Mouse (Mus musculus) adrenal gland (tissue): ENCODE measurements around the gene Fam181b.

Experiments
- intact Hi-C: fragments of 180-260 bp; cut with DNase I; formaldehyde crosslinking; loops from one replicate; pipeline ENCODE4 v1.15.1; 2025
- long read RNA-seq, 2 experiments: library from polyadenylated mRNA; unstranded; transcript quantifications; one replicate each; pipeline ENCODE4 v2.0.0; 2020; ENCODE audit warnings: borderline replicate concordance in 1 of 2; ENCODE audit not compliant: insufficient replicate concordance in 1 of 2

Gene Fam181b
- long read RNA-seq, experiment 1, partial matches to known transcripts: 0 of 4 reads
- long read RNA-seq, experiment 1, other reads (novel, unspliced or antisense): 0 of 4 reads
- long read RNA-seq, experiment 2, transcript Fam181b-201 (1 exons, 2,003 nt): major isoform, 10 of 10 reads
- long read RNA-seq, experiment 2, partial matches to known transcripts: 0 of 10 reads
- long read RNA-seq, experiment 2, other reads (novel, unspliced or antisense): 0 of 10 reads

DNA sequence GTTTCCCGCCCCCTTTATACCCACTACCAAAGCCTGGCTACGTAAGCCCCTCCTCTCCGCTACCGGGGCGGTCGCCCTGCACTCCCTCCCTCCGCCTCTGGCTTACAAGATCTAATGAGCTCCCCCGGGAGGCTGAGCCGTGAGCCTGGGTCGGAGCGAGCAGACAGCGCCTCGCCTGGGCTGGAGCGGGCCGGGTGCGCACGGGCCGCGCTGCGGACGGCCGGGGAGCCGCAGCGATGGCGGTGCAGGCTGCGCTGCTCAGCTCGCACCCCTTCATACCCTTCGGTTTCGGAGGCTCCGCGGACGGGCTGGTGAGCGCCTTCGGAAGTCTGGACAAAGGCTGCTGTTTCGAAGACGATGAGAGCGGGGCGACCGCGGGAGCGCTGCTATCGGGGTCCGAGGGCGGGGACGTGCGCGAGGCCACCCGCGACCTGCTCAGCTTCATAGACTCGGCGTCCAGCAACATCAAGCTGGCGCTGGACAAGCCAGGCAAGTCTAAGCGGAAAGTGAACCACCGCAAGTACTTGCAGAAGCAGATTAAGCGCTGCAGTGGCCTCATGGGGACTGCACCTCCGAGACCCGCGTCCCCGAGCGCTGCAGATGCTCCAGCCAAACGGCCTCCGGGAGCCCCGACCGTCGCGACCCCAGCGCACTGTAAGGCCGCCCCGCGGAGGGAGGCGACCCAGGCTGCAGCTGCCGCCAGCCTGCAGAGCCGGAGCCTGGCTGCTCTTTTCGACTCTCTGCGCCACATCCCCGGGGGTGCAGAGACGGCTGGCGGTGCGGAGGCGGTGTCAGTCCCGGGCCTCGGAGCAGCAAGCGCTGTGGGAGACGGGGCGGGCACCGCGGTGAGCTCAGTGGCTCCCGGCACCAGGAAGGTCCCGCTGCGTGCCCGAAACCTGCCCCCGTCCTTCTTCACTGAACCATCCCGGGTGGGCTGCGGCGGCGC is at the start of gene Fam181b:
Fam181b (plus strand) TSS at position 81 of the 946 bp plus-strand sequence.
- intact Hi-C loops: no loop called here

DNA sequence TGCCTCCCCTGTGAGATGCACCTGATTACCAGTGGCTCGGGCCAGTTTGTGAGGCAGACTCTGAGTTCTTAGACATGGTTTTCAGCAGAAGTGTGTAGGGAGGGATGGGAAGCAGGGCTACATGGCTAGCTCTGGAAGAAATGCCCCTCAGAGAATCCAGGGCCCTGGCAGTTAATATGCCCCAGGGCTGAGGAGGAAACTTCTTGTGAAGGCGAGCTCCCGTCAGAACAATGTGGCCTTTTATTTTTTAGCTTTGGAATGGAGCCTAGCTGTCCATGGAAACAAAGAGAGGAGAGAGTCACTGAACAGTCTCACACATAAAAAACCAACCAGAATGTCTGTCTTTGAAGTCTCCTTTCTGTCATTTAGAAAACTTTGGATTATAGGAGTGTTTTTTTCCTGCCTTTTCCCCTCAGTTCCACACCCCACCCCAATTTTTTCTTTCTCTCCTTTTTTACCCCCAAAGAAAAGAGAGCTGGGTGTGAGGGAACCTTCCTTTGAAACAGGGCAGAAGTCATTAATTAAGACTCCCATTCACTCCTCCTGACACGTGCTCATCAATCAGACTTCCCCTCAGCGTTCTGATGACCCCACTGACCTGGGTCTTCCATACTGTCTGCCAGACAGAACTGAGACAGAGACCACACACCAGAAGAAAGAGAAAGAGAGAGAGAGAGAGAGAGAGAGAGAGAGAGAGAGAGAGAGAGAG is 41.7 kb upstream of the Fam181b start:
- intact Hi-C loops: no loop called here

DNA sequence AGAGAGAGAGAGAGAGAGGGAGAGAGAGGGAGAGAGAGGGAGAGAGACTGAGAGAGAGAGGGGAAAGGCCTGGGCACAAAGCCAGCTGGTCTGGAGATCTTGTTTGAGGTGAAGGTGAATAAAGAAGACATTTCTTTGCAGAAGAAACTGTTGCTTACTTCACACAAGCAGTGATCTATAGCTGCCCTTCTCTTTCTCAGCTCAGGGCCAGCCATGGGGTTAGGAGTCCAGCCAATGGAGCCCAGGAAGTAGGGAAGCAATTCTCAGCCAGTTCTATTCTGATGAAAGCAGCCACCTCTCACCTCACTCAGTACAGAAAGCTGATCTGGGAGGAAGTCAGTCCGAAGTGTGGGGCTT is 41.2 kb upstream of the Fam181b start:
- intact Hi-C loops: no loop called here

DNA sequence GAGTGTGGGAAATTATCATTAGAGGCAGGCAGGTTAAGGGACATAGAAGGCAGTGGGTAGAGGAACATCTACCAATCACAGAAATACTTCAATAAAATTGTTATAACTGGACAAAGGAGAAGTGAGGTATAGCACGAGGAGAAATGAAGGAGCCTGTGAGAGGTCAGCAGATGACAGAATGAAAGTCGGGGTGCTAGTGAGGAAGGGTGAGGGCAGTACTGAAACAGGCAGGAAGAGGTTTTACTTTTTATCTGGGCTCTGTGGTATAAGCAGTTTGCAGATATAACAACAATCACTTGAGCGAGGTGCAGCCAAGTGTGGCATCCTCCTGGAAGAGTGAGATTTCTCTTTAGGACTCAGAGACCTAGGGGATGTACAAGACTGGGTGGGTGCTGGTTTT is 40.1 kb upstream of the Fam181b start:
- intact Hi-C loops: no loop called here

DNA sequence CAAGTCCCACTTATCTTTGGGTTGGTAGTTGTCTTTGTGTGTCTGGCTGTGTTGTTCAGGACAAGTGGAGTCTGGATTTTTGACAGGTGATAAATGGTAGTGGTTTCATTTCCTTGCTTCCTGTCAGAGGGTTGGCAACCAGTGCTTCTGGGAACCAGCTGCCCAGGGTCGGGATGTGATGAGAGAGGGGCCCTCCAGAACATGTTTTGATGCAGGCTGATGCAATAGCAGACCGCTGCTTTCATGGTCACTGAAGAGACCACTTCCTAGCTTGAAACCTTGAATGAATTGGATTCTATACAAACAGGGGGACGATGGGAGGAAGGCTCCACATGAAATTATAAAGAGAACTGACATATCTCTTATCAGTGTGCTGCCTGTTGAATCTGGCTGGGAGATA is 35.3 kb upstream of the Fam181b start:
- intact Hi-C loops: no loop called here

DNA sequence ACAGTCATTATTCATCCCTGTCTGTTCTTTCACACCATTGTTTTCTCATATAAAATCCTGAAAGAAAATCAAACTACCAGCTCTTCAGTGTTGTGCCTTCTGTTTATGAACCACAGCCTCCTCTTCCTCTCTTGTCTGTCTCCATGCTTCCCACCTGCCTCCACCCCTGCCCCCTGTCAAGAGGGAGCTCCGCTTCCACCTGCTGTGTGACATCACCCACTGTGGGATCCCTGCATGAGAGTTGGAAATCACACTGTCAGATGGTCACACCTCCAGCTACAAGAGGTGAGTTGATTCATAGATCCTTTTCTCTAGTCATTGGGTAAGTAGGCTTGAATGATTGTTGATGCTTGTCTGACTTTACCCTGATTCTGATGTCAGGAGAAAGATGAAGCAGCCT is 34.9 kb upstream of the Fam181b start:
- intact Hi-C loops: no loop called here

DNA sequence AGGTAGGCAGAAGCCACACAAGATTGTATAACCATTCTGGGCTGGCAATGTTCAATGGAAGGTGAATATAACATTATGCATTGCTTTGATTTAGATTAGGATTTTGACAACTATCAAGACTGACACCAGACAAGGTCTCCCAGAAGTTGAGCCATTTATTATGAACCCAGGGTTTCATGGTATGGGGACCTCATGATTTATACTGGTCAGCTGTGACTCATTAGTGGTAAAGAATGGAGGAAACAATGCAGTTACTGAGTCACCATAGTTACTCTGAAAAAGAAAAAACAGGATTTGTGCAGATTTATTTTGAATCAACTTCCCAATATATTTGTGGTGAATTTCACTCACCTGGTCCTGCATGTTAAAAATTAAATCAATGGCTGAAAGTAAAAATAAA is 18.8 kb upstream of the Fam181b start:
- intact Hi-C loops: no loop called here

DNA sequence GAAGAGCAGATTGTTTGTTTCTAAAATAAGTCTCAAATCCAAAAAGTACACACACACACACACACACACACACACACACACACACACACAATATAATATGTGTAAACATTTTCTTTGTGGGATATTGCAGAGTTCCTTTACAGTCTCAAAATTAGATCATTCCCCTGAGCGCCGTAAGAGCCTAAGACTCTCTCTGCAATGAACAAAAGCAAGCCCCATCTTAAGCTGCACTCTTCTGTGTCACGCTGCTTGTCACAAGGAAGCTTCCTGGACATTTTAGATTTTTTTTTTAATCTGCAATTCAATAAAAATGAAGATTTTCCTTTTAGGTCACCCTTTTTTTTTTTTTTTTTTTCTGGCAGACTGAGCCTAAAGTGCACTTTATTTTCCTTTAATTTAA is 17.9 kb upstream of the Fam181b start:
- intact Hi-C loops: no loop called here

DNA sequence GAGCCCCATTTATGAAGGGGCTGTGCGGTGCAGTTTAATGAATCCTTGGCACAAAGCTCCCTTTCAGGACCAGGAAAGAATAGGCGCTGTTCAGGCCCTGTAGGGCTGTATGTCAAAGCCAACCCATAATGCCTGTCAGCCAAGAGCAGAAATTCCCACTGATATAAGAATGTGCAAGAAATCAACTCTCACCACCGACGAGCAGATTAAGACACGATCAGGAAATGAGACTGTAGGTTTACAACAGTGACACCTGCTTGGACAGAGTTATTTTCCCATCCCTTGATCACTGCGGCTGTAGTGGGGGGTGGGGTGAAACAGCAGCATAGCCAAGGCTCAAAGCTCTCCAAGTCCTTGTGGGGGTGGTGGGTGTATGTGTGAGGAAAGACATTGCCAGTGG is 17.5 kb upstream of the Fam181b start:
- intact Hi-C loops: no loop called here

DNA sequence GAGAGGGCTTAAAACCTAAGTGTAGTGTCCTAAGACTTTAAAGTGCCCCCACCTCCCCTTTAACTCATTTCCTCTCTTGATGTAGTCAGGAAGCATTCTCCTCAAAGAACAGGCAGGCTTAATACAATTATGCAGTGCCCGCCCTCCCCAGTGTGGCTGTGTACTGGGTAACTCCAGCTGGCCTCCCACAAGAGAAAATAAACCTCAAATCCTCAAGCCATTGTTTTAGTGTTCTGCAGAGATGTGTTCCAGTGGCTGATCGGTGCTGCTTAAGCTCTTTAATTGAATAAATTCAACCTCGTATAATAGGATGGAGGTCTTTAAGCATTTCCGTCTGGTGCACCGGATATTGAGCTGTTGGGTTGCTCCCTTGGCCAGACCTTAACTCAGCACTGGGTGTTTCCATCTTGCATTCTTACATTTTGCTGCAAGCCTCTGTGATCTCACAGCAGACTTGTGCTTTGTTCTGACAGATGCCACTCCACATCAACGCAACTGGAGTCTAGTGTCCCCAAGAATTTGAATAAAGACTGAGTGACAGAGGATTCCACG is 12.1 kb upstream of the Fam181b start:
- intact Hi-C loops: no loop called here

DNA sequence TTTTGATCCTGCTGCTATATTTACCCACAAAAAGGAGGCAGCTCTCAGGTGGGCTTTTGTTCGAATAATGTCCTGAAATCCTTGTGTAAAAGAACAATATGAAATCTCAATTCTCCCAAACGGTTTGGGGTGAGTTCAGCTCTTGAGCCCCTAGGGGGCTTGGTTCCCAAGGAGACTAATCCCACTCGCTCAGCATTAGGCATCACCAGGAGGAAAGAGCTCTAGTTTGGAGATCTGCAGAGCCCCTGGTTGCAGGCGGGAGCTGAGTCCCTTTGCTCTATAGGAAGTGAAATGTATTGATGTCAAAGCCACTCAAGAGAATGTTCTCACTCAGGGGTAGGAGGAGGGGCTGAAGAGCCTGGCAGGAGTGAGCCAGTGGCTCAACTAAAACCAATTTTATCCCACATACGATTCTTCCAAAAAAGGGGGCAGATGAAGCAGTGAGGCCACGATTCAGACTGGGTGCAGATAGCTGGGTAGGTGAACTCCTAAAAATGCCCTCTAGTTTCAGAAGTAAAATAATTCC is 3.2 kb upstream of the Fam181b start:
- intact Hi-C loops: no loop called here

DNA sequence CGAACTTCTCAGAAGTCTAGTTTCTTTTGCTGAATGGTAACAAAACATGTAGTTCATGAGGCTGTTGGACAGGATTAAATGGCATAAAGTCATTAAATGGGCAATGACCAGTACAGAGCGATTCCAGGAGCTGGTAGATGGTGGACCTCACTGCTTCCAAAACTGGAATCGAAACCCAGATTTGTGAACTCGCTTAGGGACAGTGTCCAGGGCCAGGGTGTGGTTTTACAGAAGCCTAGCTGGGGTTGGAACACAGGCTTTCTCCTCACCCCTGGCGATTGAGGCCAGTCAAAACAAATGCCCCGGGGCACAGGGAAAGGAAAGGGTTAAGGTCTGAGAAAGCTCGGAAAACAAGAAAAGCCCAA is 263 bp upstream of the Fam181b start:
- intact Hi-C loops: no loop called here

DNA sequence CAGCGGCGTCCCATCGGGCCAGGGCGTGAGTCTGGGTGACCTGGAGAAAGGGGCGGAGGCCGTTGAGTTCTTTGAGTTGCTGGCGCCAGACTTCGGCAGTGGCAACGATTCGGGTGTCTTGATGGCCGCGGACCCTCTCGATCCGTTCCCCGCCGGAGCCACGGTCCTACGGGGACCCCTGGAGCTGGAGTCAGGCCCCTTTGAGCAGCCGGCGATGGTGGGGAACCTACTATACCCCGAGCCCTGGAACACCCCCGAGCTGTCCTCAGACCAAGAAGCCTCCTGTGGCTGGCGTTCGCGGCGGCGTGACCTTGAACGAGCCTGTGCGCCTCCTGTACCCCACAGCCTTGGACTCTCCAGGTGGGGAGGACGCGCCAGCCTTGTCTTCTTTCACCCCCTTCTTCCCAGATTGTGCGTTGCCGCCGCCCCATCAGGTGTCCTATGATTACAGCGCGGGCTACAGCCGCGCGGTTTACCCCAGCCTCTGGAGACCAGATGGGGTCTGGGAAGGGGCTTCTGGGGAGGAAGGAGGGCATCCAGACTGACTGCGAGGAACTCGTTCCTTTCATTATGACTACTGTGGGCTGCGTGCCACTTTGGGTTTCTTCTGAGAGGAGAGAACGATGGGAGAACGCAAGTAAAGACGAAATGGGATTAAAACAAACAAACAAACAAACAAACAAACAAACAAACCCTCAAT is 1.2 kb downstream of the Fam181b start:
- intact Hi-C loops: no loop called here

DNA sequence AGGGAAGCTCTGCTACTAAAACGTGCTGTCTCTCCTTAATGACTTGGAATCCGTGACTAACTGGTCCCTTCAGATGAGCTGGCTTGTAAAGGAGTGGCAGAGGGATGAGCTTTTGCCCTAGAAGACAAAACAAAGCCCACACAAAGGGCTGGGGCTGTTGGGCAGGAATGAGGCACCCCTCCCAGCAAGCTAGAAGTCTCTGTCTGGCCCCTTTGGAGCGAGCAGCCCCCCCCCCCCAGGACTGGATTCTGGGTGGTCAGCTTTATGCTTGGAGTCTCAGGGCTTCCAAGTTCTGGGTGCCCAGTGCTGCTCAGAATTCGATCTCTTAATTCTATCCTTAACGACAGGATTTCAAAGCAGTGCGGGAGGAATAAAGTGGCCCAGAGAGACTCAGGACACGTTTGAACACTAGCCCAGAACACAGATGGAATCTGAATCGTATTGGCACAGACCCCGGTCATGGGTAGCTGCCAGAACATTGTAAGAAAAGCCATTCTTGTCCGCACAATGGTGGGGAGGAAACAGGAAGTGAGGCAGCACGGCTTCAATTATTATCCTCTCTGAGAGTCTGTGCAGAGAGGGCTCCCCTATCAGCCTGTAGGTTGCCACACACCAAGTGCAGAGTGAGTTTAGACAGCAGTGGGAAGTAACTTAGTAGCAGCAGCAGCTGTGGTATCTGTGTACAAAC is 13.8 kb downstream of the Fam181b start:
- intact Hi-C loops: no loop called here

DNA sequence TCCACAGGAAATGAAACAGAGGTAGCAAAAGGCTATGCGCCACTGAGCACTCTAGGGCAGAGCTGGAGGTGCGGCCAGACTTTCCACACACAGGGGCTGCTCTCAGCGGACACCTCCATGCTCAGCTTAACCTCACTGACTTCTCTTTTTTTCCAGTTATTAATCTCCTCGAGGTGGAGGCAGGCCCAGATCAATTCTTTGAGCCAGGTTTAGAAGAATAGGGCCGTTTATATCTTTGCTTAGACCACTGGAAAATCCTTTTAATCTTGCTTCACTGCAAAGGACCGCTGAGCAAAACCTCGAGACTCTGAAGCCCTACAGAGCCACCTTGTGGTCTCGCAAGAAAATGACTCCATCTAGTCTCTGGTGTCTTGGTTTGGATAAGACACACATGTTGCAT is 15.8 kb downstream of the Fam181b start:
- intact Hi-C loops: loop anchor here (5.0 kb wide), 2 partner anchors 128 to 198 kb away; no protein-coding TSS in a partner anchor

DNA sequence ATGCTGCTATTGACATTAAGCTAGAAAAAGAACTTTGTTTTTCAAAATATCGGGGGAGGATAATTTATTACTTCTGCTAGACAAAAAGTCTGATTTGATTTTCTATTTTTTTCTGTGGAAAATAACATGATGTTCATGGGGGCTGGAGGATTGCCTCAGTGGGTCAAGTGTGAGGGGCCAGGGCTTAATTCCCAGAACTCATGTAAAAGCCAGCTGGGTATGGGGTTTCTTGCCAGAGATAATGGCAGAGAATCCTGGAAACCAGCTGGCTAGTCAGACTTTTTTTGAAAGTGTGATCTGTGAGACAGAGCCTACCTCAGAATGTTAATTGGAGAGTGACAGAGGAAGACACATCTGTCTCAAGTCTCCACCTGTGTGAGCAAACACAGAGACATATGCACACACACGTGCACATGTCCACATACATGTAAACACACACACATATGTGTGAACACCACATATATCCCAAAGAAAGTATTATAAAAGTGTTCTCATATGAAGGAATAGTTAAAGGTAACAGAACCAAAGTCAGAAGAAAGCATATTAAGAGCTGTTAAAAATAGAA is 25.2 kb downstream of the Fam181b start:
- intact Hi-C loops: no loop called here

DNA sequence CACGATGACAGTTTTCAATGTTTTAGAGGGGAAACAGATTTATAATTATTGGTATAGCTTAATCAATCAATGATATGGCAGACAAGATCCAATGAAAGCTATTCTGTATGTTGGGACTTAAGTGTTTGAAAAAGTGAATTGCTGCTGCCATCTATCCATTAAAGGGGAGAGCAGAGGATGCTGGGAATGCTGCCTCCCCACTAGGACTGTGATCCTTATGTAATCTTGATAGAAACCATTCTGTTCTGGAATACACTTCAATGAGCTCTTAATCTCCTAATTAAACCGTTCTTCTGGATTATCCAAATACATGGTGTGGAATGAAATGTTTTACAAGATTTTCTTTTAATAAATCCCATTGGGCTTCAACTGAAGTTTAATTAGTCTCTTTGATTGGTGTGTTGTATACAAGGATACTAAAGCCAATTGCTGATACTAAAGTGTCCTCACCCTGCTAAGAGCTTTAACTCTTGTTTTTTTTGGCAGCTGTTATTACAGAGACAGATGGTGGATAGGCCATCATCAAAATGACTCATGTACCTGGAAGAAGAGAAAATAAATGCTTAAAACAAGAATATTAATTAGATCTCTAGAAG is 30.8 kb downstream of the Fam181b start:
- intact Hi-C loops: no loop called here

DNA sequence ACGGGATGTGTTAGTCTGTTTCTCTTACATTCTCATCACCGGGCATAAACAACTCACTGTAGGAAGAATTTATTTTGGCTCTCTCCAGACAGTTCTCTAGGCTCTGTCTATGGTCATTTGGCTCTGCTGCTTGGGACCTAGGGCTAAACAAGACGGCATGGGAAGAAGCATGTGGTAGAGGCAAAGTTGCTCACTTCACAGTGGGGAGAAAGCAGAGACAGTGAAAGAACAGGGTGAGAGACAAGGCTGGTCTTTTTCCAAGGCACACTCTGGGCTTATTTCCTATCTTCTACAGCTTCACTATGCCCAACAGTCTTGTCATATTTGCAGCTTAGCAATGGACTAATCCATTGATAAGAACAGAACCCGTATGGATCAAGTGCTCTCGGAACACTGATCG is 31.4 kb downstream of the Fam181b start:
- intact Hi-C loops: no loop called here

DNA sequence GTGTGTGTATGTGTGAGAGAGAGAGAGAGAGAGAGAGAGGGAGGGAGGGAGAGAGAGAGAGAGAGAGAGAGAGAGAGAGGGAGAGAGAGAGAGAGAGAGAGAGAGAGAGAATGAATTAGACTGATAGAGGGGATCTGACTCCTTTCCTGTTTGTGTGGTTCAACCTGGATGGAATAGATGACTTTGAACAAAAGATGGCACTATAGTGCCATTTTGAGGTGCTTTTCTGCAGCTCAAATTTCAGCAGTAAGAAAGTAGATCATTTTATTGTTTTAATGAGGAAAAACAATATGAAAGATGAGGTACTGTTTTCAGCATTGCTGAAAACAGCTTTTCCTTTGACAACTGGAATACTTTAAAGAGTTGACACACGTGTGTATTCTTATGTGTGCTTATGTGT is 37.9 kb downstream of the Fam181b start:
- intact Hi-C loops: no loop called here

DNA sequence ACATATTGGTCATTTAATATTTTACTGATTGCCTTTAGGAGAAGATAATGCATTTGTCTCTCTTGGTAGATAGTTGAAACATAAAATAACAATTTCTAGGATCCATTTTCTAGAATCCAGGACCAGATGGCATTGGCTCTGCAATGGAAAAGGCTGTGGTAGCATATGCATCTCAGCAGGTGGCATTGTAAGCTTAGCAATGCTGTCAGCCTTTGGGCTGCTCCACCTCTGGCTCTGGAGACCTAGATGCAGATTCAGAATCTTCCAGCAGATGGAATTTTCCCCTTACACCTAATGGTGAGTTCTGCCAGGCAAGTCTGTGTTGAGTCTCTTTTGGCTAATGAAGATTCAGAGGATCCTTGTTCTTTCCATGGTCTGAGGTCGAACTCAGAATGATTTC is 44.3 kb downstream of the Fam181b start:
- intact Hi-C loops: no loop called here
